Mouse (Mus musculus): ENCODE data around the gene Pi4k2a. TPM values are rescaled to one million over a fixed set of nuclear protein-coding genes. Genes with fewer than 3 reads are reported as not detected.
A peak's percentile ranks its signal among the peaks of the same experiment; 100 is the strongest.

Gene Pi4k2a
- polyA plus RNA-seq (2012; rRNA removed): 46.8 and 51.4 TPM in 2 replicates

DNA sequence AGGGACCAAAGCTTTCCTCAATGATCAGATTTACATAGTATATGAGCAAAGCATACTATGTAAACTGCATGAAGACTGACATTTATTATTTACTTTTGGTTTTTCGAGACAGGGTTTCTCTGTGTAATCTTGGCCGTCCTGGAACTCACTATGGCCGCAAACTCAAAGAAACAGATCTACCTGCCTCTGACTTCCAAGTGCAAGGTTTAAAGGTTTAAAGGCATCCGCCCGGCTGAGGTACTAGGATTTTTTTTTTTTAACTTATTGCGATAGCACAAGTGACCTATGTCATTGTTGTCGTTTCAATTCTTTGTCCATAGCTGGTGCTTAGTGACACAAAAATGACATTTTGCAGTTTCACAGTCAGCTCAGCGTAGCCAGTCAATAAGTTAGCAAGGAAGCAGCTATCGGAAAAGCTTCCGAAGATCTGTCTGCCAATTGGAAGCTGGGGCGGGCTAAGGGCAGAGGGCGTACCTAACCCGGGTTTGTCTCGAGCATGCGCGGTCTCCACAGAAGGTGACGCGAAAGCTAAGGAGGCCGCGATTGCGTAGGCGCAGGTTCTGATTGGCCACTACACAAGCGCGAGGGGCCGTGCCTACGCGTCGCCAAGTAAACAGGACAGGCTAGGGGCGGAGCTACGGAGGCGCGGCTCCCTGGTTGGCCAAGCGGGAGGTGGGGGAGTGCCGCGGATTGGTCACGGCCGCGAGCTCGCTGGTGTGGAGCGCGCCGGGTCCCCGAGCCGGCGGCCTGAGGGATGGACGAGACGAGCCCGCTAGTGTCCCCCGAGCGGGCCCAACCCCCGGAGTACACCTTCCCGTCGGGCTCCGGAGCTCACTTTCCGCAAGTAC is at the start of gene Pi4k2a:
Pi4k2a (plus strand) TSS at position 723 of the 848 bp plus-strand sequence.
- DNase-seq (ENCODE audit: extremely low spot score in 1 of 2, low spot score in 1 of 2): peak; percentile 100

DNA sequence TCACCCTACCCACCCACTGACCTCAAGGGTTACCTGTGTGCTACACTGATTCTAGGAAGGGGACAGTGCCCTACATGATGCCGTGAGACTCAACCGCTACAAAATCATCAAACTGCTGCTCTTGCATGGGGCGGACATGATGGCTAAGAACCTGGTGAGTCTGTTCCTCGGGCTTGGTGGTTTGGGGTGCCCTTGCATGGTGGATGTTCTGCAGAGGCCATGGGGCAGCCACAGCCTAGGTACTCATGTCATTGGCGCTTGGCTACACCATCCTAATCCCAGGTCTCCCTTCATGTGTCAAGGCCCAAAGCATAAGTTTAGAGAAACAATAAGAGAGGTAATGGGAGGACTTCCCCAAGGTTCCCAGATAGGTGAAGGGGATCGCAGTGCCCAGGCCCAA is 46.3 kb upstream of the Pi4k2a start:
- DNase-seq (ENCODE audit: extremely low spot score in 1 of 2, low spot score in 1 of 2): no peak

DNA sequence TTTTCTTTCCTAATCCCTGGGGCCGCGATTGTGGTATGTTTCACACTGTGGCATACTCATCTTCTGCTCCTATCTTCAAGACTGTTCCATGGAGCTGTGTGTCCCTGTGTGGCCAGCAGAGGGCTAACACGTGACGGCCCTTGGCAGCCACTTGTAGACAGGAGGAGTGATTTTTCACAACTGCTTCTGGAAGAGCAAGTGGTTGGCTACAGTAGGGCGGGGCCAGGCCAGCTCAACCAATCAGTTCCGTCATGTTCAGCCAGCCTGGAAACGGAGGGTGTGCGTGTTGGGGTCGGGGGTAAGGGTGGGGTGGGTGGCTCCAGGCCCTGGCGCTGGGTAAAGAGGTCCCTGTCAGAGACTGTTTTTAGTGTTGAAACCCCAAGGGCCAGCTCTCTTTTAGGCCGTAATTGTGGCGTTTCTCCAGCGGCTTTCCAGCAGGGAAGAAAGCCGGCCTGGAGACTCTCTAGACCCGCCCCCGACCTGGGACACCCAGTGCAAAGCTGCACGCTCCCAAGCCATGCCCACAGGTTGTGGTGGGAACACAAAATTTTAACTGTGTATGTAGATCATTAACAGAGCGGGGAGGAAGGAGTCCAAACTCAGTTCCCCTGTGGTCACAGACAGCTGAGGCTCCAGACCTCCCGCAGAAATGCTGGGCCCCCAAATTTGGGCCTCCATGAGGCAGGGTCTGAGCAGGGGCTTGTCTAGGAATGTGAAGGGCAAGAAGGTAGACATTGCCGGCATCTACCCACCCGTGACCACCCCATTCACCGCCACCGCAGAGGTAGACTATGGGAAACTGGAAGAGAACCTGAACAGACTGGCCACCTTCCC is 44.8 kb upstream of the Pi4k2a start, which contains the start of gene Hoga1:
Hoga1 (plus strand) TSS at position 342 of the 834 bp plus-strand sequence.
- peak in 1 of 2 experiments; percentile 52 for DNase-seq (ENCODE audit: extremely low spot score in 1 of 2, low spot score in 1 of 2)

DNA sequence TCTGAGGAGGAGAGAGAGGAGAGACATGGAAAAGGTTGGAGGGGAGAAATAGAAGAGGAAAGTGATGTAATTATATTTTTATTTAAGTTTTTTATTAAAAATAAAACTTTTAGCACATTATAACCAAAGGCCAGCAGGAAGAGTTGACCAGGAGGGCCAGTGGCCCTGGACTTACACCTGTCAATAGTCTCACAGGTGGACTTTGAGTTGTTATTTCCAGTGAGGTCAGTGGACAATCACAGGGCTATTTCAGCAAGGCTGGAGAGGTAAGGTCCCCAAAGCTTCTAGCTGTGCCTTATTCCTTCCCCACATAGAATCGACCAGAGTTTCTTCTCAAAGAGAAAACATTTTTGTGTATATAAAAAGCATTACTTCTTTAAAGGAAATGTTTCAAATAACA is 40.0 kb upstream of the Pi4k2a start:
- no peak for DNase-seq (ENCODE audit: extremely low spot score in 1 of 2, low spot score in 1 of 2)

DNA sequence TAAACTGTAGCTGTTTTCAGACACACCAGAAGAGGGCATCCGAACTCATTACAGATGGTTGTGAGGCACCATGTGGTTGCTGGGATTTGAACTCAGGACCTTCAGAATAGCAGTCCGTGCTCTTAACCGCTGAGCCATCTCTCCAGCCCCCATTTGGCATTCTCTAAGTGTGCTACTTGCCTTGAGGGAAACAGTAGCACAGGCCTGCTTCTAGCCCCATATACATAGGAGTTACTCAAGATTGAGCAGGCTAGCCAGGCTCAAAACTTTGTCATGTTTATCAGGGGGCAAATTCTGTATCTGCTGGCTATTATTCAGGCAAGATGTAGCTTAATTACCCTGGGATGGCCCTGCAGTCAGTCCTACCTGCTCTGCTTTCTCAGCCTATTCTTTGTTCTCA is 38.9 kb upstream of the Pi4k2a start:
- no peak for DNase-seq (ENCODE audit: extremely low spot score in 1 of 2, low spot score in 1 of 2)

DNA sequence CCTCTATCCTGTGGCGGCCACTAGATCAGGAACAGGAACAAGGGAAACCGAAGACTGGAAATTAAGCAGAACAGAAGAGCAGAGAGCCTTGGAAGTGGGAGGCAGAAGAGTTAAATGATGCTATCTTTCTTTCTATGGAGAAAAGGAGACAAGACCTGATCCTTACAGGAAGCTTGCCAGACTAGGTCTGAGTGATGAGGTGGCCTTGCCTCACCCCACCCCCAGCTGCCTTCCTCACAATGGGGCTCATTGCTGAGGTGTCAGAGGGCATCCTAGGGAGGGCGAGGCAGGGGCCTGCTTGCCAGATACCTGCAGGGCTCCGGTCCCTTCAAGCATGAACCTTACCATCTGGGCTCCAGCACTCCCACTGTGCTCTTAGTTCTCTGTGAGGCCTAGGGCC is 38.3 kb upstream of the Pi4k2a start, which contains the start of gene 4933411K16Rik:
4933411K16Rik (plus strand) TSS at position 301 of the 400 bp plus-strand sequence.
- DNase-seq (ENCODE audit: extremely low spot score in 1 of 2, low spot score in 1 of 2): no peak

DNA sequence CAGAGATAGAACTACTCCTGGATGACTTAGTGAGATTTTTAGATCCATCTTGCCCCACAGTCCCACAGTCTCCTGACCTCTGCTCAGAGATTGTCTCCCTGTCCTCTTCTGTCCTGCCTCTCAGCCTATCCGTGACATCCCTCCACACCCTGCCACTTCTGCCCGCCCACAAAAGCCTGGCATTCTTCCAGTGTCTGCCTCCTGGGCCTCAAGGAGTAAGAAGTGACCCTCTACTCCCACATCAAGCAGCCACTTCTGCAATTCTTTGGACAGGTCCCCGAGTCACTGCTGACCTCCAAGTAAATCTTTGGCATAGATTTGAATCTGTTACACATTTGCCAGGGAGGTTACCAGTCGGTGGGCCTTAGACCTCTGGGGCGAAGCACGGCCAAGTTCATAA is 36.0 kb upstream of the Pi4k2a start:
- DNase-seq (ENCODE audit: extremely low spot score in 1 of 2, low spot score in 1 of 2): no peak

DNA sequence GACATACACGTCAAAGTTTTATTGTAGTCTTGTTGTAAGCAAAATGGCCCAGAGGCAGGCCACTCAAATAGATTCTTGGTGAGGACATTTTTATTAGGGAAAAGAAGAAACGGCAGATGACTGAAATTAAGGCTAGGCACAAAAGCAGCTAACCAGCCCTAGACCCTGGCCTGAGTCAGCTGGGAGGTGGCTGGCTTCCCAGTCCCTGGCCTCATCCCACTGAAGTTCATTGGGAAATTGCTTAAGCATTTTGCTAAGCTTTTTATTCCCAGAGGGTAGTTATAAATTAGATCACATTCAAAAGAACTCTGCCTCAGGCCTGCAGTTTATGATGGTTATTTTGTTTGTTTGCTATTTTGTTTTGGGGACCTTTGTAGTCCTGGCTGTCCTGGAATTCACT is 34.4 kb upstream of the Pi4k2a start:
- no peak for DNase-seq (ENCODE audit: extremely low spot score in 1 of 2, low spot score in 1 of 2)

DNA sequence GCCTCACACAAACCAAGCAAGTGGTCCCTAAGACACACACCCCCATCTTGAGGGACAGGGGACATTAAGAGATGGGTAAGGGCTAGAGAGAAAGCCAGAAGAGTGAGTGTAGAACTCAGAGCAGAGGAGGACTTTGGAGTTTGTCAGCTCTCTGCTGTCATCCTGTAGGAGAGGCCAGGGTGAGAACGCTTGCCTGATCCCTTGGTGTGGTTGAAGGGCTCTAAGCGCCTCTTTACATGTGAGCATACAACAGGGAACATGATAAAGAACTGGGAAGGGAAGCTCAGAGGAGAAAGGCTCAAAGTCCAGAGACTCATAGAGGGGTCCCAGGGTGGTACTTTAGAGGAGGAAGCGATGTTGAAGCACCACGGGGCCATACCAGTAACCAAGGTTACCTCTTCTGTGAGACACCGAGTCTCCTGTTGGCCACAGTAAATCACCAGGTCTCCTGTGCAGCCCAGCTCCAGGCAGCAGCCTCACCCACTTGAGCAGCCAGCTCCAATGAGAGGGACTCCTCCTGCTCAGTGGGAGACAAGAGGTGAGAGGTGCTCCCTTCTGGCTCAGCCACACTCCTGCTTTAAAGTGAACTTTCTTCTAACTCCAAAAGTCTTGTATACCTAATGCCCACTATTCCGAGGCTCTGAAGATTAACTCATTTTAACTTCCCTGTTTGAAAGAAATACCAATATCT is 33.4 kb upstream of the Pi4k2a start:
- no peak for DNase-seq (ENCODE audit: extremely low spot score in 1 of 2, low spot score in 1 of 2)

DNA sequence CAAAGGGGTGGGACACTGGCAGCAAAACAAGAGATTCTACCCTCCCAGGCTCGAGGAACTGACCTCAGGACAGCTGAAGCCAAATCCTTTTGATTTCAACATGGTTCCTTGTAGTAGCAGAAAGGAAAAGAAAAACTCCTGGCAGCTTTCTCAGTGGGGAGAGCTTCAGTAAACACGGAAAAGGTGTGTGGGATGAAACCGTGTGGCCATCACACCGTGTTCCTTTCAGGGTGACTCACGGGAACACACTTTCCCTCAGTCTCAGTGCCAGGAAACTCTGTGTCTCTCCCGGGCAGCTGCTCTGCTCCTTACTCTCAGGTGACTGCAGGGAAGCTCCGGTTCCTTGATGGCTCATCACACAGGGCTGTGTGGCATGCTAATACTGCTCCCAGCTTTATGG is 31.8 kb upstream of the Pi4k2a start:
- DNase-seq (ENCODE audit: extremely low spot score in 1 of 2, low spot score in 1 of 2): no peak

DNA sequence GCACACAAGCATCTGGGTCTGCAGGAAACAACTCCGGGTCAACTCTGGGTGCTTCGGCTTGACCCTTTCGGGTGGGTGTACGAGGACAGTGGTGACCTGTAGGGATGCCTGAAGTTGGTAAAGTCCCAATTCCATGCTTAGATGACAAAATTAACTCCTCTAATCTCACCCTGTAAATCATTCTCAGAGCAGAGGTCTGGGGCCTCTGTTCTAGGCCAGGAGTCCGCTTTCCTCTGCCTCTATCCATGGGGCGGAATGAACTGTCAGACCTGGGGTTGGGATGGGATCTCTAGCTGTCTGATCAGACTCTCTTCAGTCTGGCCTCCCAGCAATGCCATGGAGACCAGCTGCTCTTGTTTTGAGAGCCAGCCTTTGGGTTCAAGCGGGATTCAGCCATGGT is 28.8 kb upstream of the Pi4k2a start:
- no peak for DNase-seq (ENCODE audit: extremely low spot score in 1 of 2, low spot score in 1 of 2)

DNA sequence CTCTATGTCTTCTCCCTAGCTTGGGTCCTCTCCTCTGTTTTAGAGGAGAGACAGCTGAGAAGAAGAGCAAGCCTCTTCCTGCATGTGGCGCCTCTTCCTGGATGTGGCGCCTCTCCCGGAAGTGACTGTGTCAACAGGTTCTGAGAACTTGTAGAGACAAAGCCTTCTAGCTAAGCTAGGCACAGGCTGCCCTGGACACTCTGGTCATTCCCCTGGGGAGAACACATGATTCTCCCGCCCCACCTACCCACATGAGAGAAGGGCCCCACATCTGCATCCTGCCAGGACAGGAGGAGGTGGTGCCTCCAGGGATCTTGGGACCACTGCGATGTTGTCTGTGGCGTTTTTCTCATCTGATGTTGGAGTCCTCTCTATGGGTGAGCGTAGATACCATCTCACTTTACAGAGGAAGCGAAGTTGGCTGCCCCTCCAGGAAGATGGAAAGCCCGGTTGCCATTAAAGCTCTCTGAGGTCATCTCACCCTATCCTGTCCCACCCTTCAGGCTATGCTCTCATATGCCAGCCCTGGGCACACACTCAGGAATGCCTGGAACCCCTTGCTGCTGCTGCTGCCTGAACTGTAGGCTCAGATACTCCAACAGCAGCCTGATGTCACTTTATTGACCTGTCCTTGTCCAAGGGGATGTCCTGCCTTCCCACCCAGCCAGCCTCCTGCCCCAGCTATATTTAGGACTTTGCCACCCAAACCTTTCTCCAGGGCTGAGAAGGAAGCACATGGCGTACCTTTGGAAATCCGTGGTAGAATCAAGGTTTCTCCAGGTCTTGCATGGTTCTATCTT is 21.6 kb upstream of the Pi4k2a start:
- no peak for DNase-seq (ENCODE audit: extremely low spot score in 1 of 2, low spot score in 1 of 2)

DNA sequence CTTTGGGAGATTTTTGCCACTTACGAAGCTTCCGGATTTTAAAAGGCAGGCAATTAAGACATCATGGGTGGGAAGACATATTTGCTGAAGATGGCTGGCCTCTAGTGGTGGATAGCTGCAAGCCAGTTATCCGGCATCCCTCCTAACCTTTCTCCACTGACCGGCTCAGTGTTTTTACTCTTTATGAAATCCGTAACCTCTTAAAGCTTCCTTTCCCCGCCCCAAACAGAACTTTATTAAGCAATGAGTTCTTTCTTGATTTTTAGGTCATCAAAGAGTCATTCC is 21.1 kb upstream of the Pi4k2a start:
- DNase-seq (ENCODE audit: extremely low spot score in 1 of 2, low spot score in 1 of 2): peak in 1 of 2 experiments; percentile 35

DNA sequence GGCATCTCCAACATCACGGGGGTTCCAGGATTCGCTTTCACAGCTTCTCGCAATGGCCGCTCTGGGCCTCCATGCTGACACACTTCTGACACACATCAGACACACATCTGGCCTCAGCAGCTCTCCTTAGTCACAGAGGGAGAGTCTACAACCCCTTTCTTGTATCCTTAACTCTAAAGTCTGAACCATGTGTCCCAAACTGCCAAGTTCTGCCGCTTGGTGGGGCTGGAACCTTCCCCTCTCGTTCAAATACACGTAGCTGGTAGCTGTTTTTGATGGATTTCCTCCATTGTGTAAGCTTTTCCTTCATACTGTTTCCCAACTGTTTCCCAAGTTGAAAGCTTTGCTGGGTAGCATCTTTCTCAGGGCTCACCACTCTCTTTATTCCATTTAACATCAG is 19.0 kb upstream of the Pi4k2a start:
- DNase-seq (ENCODE audit: extremely low spot score in 1 of 2, low spot score in 1 of 2): peak in 1 of 2 experiments; percentile 27

DNA sequence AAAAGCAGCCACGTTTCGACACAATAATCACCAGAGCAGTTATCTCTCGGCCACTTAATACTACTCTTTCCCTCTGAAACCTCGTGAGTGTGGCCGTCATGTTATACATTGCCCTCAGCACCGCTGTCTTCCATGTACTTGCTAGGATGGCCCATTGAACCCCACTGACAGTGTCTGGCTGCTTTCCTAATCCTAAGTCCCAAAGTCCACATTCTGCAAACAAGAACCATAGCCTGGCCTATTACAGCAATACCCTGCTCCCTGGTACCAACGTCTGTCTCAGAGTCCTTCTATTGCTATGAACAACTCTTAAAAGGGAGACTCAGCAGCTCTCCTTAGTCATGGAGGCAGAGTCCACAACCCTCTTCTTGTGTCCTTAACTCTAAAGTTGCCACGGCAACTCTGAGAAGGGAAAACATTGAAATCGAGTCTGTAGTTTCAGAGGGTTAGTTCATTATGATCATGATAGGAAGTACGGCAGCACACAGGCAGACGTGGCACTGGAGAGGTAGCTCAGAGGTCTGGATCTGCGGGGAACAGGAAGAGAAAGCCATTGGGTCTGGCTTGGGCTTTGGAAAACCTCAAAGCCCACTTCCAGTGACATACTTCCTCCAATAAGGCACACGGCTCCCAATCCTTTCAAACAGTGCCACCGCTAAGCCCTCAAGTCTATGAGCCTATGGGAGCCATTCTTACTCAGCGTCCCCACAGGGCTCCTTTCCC is 18.2 kb upstream of the Pi4k2a start:
- DNase-seq (ENCODE audit: extremely low spot score in 1 of 2, low spot score in 1 of 2): no peak

DNA sequence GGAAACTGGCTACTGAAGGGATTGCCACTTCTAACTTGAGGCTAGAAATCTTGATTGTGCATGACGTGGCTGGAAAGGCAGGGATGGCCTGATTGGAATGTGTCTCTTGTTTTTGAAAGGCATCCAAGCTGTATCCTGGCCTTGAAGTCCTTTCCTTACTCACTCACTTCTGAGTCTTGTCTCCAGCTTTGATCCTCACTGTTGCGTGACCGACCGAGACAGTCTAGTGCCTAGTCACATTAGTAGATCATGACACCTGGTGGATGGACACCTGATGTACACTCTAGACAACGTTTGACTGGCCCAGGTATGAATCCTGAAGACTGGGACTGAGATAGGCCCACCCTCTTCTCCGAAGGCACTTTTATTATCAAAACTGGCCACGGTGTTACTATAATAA is 17.5 kb upstream of the Pi4k2a start:
- DNase-seq (ENCODE audit: extremely low spot score in 1 of 2, low spot score in 1 of 2): no peak

DNA sequence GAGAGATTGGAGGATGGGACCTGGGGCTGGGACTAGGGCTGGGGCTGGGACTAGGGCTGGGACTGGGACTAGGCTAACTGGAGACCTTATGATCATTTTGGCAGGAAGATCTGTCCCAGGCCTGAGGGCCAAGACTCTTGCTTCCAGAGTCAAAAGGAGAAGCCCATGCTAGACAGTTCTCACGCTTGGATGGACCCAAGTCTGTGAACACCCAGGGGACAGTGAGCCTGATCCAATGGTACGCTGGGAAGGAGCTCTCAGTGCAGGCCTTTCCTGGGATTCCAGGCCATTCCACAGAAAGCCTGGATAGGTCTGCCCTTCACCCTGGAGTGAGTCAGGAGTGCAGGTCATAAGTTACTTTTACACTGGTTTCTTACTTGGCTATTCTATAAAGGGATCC is 15.2 kb upstream of the Pi4k2a start:
- DNase-seq (ENCODE audit: extremely low spot score in 1 of 2, low spot score in 1 of 2): no peak

DNA sequence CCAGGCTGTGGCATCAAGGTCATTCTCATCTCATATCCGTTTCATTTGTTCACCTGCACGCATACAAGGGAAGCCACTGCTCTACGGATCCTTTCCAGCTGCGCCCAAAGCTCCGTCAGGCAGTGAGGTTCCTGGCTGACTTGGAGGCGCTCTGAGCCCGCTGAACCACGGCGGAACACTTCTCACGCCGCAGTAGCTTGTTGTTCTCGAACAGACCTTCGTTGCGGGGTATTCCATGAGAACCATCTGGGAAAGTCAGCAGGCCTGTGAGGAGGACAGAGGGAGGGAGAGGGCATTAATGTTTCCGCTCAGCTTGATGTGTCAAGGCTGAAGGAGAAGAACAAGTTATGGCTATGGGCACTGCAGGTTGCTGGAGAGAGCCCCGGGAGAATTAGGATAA is 14.3 kb upstream of the Pi4k2a start:
- DNase-seq (ENCODE audit: extremely low spot score in 1 of 2, low spot score in 1 of 2): no peak

DNA sequence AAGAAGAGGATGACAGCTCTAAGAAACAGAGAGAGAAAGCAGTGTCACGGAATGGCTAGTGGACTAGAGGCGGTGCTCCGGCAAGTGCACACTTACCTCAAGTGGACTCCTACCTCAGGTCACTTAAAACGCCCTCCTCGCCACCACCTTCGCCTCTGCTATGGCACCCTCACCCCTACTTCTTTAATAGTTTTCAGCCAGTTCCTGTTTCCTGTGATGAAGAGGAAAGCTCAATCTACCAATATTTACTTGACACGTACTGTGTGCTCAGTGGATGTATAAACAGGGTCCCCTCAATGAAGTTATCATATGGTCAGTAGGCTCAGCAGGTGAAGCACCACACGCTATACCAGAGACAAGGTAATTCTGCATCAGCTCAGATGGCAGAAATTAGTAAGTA is 11.7 kb upstream of the Pi4k2a start:
- DNase-seq (ENCODE audit: extremely low spot score in 1 of 2, low spot score in 1 of 2): no peak

DNA sequence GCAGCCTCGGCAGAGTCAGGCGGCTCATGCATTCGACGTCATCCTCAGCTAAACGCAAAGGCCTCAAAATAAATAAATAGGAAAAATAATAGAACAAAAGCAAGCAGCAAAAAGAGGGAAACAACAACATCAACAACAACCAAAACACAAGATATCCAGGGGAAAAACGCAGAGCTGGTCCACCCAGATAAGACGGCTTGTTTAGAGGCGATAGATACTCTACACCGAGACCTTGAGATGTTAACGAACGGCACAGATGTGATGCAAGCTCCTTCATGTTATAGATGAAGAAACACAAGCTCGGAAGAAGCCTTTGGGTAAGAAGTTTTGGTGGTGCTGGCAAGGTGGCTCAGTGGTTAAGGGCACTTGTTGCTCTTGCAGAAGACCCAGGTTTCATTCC is 11.3 kb upstream of the Pi4k2a start:
- no peak for DNase-seq (ENCODE audit: extremely low spot score in 1 of 2, low spot score in 1 of 2)
